Mouse (Mus musculus): Measurements from ENCODE around the gene Txndc5.

GRCm38 (mm10) chr13:38534016-38534415 lies 5.4 kb upstream of the Txndc5 start:
- no peak for TF ChIP-seq ZC3H11A (IDR thresholded peaks at IDR 0.05; ENCODE audit: borderline replicate concordance, low read depth, low read length)
- TF ChIP-seq HCFC1 (IDR thresholded peaks at IDR 0.05; ENCODE audit: borderline replicate concordance, insufficient read depth, low read length), result no peak
- no peak for TF ChIP-seq CHD2 (IDR thresholded peaks at IDR 0.05; ENCODE audit: low read depth, low read length)
- no peak for TF ChIP-seq MAFK (IDR thresholded peaks at IDR 0.05; ENCODE audit: insufficient read depth, low read depth, low read length)
